Mouse (Mus musculus) c-Kit-negative CD71-positive TER-119-positive erythroid progenitor cells, embryonic 14.5 days (primary cell): ENCODE results near the gene Vwc2.

Experiments
- DNase-seq: peaks from one replicate; pipeline ENCODE4 v3.0.0-alpha.2; 2013; ENCODE audit warnings: low read depth, low spot score

Gene Vwc2

GRCm38 (mm10) chr11:11113576-11114233, at the start of gene Vwc2:
Gene Vwc2, plus strand, starts transcription at chr11:11114223.
- DNase-seq: no peak

- no peak for DNase-seq
Measured at GRCm38 (mm10) chr11:11088162-11088756, 25.8 kb upstream of the Vwc2 start.

GRCm38 (mm10) chr11:11097606-11098005, 16.4 kb upstream of the Vwc2 start:
- DNase-seq: no peak

GRCm38 (mm10) chr11:11098282-11098681, 15.7 kb upstream of the Vwc2 start:
- DNase-seq: no peak

GRCm38 (mm10) chr11:11099011-11099410, 15.0 kb upstream of the Vwc2 start:
- no peak for DNase-seq

- no peak for DNase-seq
Measured at GRCm38 (mm10) chr11:11102182-11102581, 11.8 kb upstream of the Vwc2 start.

GRCm38 (mm10) chr11:11102620-11103019, 11.4 kb upstream of the Vwc2 start:
- DNase-seq: no peak

GRCm38 (mm10) chr11:11108922-11109321, 5.1 kb upstream of the Vwc2 start:
- DNase-seq: no peak

GRCm38 (mm10) chr11:11114234-11115030, 409 bp downstream of the Vwc2 start:
- no peak for DNase-seq

- no peak for DNase-seq
Measured at GRCm38 (mm10) chr11:11115031-11115647, 1.1 kb downstream of the Vwc2 start.

GRCm38 (mm10) chr11:11115648-11116590, 1.9 kb downstream of the Vwc2 start:
- no peak for DNase-seq

GRCm38 (mm10) chr11:11116736-11117135, 2.7 kb downstream of the Vwc2 start:
- no peak for DNase-seq

GRCm38 (mm10) chr11:11122866-11123265, 8.8 kb downstream of the Vwc2 start:
- no peak for DNase-seq

- no peak for DNase-seq
Measured at GRCm38 (mm10) chr11:11131414-11132077, 17.5 kb downstream of the Vwc2 start.

GRCm38 (mm10) chr11:11140622-11141021, 26.6 kb downstream of the Vwc2 start:
- DNase-seq: no peak

GRCm38 (mm10) chr11:11152681-11153080, 38.7 kb downstream of the Vwc2 start:
- DNase-seq: no peak

- no peak for DNase-seq
Measured at GRCm38 (mm10) chr11:11171396-11171795, 57.4 kb downstream of the Vwc2 start.

GRCm38 (mm10) chr11:11175259-11175658, 61.2 kb downstream of the Vwc2 start:
- no peak for DNase-seq

GRCm38 (mm10) chr11:11182705-11183104, 68.7 kb downstream of the Vwc2 start:
- no peak for DNase-seq

GRCm38 (mm10) chr11:11223162-11223561, 109.1 kb downstream of the Vwc2 start:
- no peak for DNase-seq

GRCm38 (mm10) chr11:11239346-11239745, 125.3 kb downstream of the Vwc2 start:
- no peak for DNase-seq
